Mouse (Mus musculus) liver, adult 2 months (tissue): ENCODE measurements around the gene Rhou. TPM values are rescaled to one million over a fixed set of nuclear protein-coding genes. Genes with fewer than 3 reads are reported as not detected.
"Not testable (repeated sequence)": the region's sequence is repeated elsewhere in the genome, so short reads cannot be mapped to it uniquely, and the experiment has no call there.

Experiments used
- DNase-seq: peaks from one replicate; pipeline ENCODE4 v3.0.0-alpha.2; 2011; ENCODE audit warnings: low read depth, low spot score; ENCODE audit errors: extremely low read depth
- H3K27ac ChIP-seq: fragments of 200-500 bp; replicated peaks from 2 replicates; pipeline ENCODE4 v1.5.1; 2012; ENCODE audit warnings: low read depth, mild to moderate bottlenecking, control low read depth, inconsistent platforms, low read length; ENCODE audit not compliant: insufficient read depth
- H3K27me3 ChIP-seq: fragments of 200-500 bp; 2 replicates; pipeline ENCODE4 v1.6.1; 2012; ENCODE audit warnings: mild to moderate bottlenecking, moderate library complexity, low read length, inconsistent platforms; ENCODE audit not compliant: control insufficient read depth, insufficient read depth
- H3K36me3 ChIP-seq: fragments of 200-500 bp; 2 replicates; pipeline ENCODE4 v1.6.1; 2012; ENCODE audit warnings: low read length, inconsistent platforms; ENCODE audit not compliant: control insufficient read depth, insufficient read depth
- H3K4me1 ChIP-seq: fragments of 200-500 bp; 2 replicates; pipeline ENCODE4 v1.6.1; 2011; ENCODE audit warnings: low read length; ENCODE audit not compliant: control insufficient read depth, insufficient read depth
- H3K4me3 ChIP-seq: fragments of 200-500 bp; 2 replicates; pipeline ENCODE4 v1.5.1; 2011; ENCODE audit warnings: low read depth, mild to moderate bottlenecking, control low read depth, low read length, moderate library complexity; ENCODE audit not compliant: insufficient read depth
- H3K79me2 ChIP-seq: fragments of 200-500 bp; 2 replicates; pipeline ENCODE4 v1.6.1; 2012; ENCODE audit warnings: inconsistent platforms, mild to moderate bottlenecking, low read length, moderate library complexity; ENCODE audit not compliant: control insufficient read depth, insufficient read depth
- H3K9ac ChIP-seq: fragments of 200-500 bp; 2 replicates; pipeline ENCODE4 v1.6.1; 2012; ENCODE audit warnings: low read depth, mild to moderate bottlenecking, control low read depth, inconsistent platforms, low read length
- CTCF ChIP-seq: fragments of 200-500 bp; IDR thresholded peaks from 2 replicates; pipeline ENCODE4 v1.5.1; 2011; ENCODE audit warnings: low read depth, low read length, control low read depth
- POLR2A ChIP-seq: fragments of 200-500 bp; IDR thresholded peaks from 2 replicates; pipeline ENCODE4 v1.6.1; 2011; ENCODE audit warnings: low read length, control low read depth; ENCODE audit not compliant: insufficient read depth; ENCODE audit errors: extremely low read depth
- WGBS: fragments of 180-500 bp; shearing (Covaris S2); methylation state at CpG from one replicate; pipeline ENCODE4 v1.1.7; 2018; 5-methylcytosine and 5-hydroxymethylcytosine counted together
- polyA plus RNA-seq: library from polyadenylated mRNA; depleted of rRNA; stranded (reverse); fragments of >200 nt; gene quantifications from 2 replicates; pipeline ENCODE4 v1.2.3, GENCODE M21; 2012
- total RNA-seq: library from RNA; depleted of rRNA; stranded (reverse); fragments of >200 nt; gene quantifications from 2 replicates; pipeline ENCODE4 v1.2.3, GENCODE M21; 2014

The Rhou gene
- total and polyA plus RNA-seq, 2 experiments = 25.6 to 38.6 TPM

- WGBS = 58% methylated on average over 6 of the region's 6 CpGs
- Histone ChIP-seq H3K27ac (no peak overlapping the region), H3K9ac (no peak overlapping the region), H3K36me3 (no peaks in the 10 kb centered on the region), H3K4me1 (peaks cover 4% of the 10 kb centered on the region), H3K4me3 (no peak overlapping the region), H3K27me3 (no peaks in the 10 kb centered on the region; the same call in 1 of the 2 replicates), H3K79me2 (no peaks in the 10 kb centered on the region)
- TF ChIP-seq CTCF = no peak
- no peak for TF ChIP-seq POLR2A
- no peak for DNase-seq
Observed at GRCm38 (mm10) chr8:123627410-123628147, 26.1 kb upstream of the Rhou start.

- Histone ChIP-seq H3K36me3 (no peaks in the 10 kb centered on the region), H3K9ac (no peak overlapping the region), H3K4me3 (no peak overlapping the region), H3K4me1 (peaks cover 4% of the 10 kb centered on the region), H3K27me3 (no peaks in the 10 kb centered on the region; the same call in 1 of the 2 replicates), H3K27ac (no peak overlapping the region), H3K79me2 (no peaks in the 10 kb centered on the region)
- peak; percentile 72 for DNase-seq
- TF ChIP-seq CTCF (peak; percentile 77), POLR2A (no peak)
- 6% methylated on average over 8 of the region's 8 CpGs for WGBS
Observed at GRCm38 (mm10) chr8:123628253-123628967, 25.3 kb upstream of the Rhou start.

GRCm38 (mm10) chr8:123628968-123629755, 24.6 kb upstream of the Rhou start:
- no peaks in the 10 kb centered on the region; the same call in 1 of the 2 replicates for H3K27me3 ChIP-seq
- H3K79me2 ChIP-seq = no peaks in the 10 kb centered on the region
- 11% methylated on average over 19 of the region's 19 CpGs for WGBS
- H3K9ac ChIP-seq = no peak overlapping the region
- peak; percentile 44 for DNase-seq
- peaks cover 4% of the 10 kb centered on the region for H3K4me1 ChIP-seq
- no peak for TF ChIP-seq POLR2A
- peak; percentile 87 for TF ChIP-seq CTCF
- no peaks in the 10 kb centered on the region for H3K36me3 ChIP-seq
- H3K27ac ChIP-seq = no peak overlapping the region
- H3K4me3 ChIP-seq = no peak overlapping the region

GRCm38 (mm10) chr8:123630058-123630457, 23.7 kb upstream of the Rhou start:
- peaks cover 4% of the 10 kb centered on the region for H3K4me1 ChIP-seq
- H3K36me3 ChIP-seq = no peaks in the 10 kb centered on the region
- H3K4me3 ChIP-seq = no peak overlapping the region
- H3K27me3 ChIP-seq = no peaks in the 10 kb centered on the region; the same call in 1 of the 2 replicates
- H3K9ac ChIP-seq = no peak overlapping the region
- no peak overlapping the region for H3K27ac ChIP-seq
- no peak for DNase-seq
- no peak for TF ChIP-seq POLR2A
- no peak for TF ChIP-seq CTCF
- no peaks in the 10 kb centered on the region for H3K79me2 ChIP-seq
- 51% methylated on average over 10 of the region's 10 CpGs for WGBS

GRCm38 (mm10) chr8:123630841-123631251, 22.9 kb upstream of the Rhou start:
- H3K27me3 ChIP-seq = no peaks in the 10 kb centered on the region; the same call in 1 of the 2 replicates
- DNase-seq = no peak
- no peak overlapping the region for H3K27ac ChIP-seq
- TF ChIP-seq CTCF (no peak), POLR2A (no peak)
- peaks cover 4% of the 10 kb centered on the region for H3K4me1 ChIP-seq
- H3K36me3 ChIP-seq = no peaks in the 10 kb centered on the region
- H3K79me2 ChIP-seq = no peaks in the 10 kb centered on the region
- 51% methylated on average over 12 of the region's 12 CpGs for WGBS
- H3K9ac ChIP-seq = no peak overlapping the region
- no peak overlapping the region for H3K4me3 ChIP-seq

- H3K27me3 ChIP-seq = not testable (repeated sequence)
- WGBS = 67% methylated on average over 3 of the region's 3 CpGs
Observed at GRCm38 (mm10) chr8:123631746-123632145, 22.0 kb upstream of the Rhou start.

More at GRCm38 (mm10) chr8:123631746-123632145, 22.0 kb upstream of the Rhou start:
- not testable (repeated sequence) for H3K36me3 ChIP-seq, H3K4me1 ChIP-seq, H3K4me3 ChIP-seq, H3K27ac ChIP-seq, DNase-seq, H3K79me2 ChIP-seq, H3K9ac ChIP-seq
